ENCODE assay signal across 28 mouse cellular contexts in genomic region chr1:187113716-187114115, GRCm38 (mm10).
"Had no signal": no experiment of that assay in that cellular context is flagged by ENCODE, and none has a peak within 500 bp of the region (broad histone marks: within the 10 kb centered on the region; RNA-seq: fewer than 3 reads in every experiment).

No protein-coding gene starts in this region.

- H3K27me3 ChIP-seq: embryonic facial prominence, embryonic 12.5 days; embryonic facial prominence, embryonic 13.5 days; embryonic facial prominence, embryonic 15.5 days; forebrain, embryonic 12.5 days; forebrain, embryonic 13.5 days; forebrain, embryonic 15.5 days had no signal

- H3K4me3 ChIP-seq: embryonic facial prominence, embryonic 10.5 days; embryonic facial prominence, embryonic 12.5 days; embryonic facial prominence, embryonic 13.5 days; embryonic facial prominence, embryonic 15.5 days; erythroblast, embryonic 14.5 days; forebrain, embryonic 10.5 days; forebrain, embryonic 12.5 days; forebrain, embryonic 13.5 days; forebrain, embryonic 15.5 days; gastrocnemius, adult 2 months had no signal

- H3K4me1 ChIP-seq: embryonic facial prominence, embryonic 10.5 days; embryonic facial prominence, embryonic 12.5 days; embryonic facial prominence, embryonic 13.5 days; embryonic facial prominence, embryonic 15.5 days; forebrain, embryonic 10.5 days; forebrain, embryonic 12.5 days; forebrain, embryonic 13.5 days; forebrain, embryonic 15.5 days had no signal

- DNase-seq: cerebellum, adult 18-20 months; cerebellum, adult 2 months; cerebellum, adult 8-10 months; cerebellum, adult 9-10 months; cerebellum, adult 9-11 months; cerebellum, postnatal 10 days; cerebellum, postnatal 14 days; cerebellum, postnatal 25 days; cerebellum, postnatal 36 days; embryo, embryonic 11 days; forebrain, postnatal 0 days; gastrocnemius, adult 2 months; gastrocnemius, postnatal 10 days; gastrocnemius, postnatal 14 days; gastrocnemius, postnatal 25 days; gastrocnemius, postnatal 36 days; heart, adult 11 months had no signal

- ATAC-seq: forebrain, embryonic 13.5 days; forebrain, embryonic 14.5 days; forebrain, embryonic 15.5 days; forebrain, embryonic 16.5 days; forebrain, postnatal 0 days had no signal

- H3K27ac ChIP-seq: embryonic facial prominence, embryonic 10.5 days; embryonic facial prominence, embryonic 12.5 days; embryonic facial prominence, embryonic 13.5 days; embryonic facial prominence, embryonic 15.5 days; forebrain, embryonic 10.5 days; forebrain, embryonic 12.5 days; forebrain, embryonic 13.5 days; forebrain, embryonic 15.5 days; gastrocnemius, adult 2 months had no signal

- H3K36me3 ChIP-seq: embryonic facial prominence, embryonic 10.5 days; embryonic facial prominence, embryonic 12.5 days; embryonic facial prominence, embryonic 13.5 days; embryonic facial prominence, embryonic 15.5 days; forebrain, embryonic 10.5 days; forebrain, embryonic 12.5 days; forebrain, embryonic 15.5 days had no signal

- H3K9ac ChIP-seq: embryonic facial prominence, embryonic 12.5 days; embryonic facial prominence, embryonic 13.5 days; embryonic facial prominence, embryonic 15.5 days; forebrain, embryonic 12.5 days; forebrain, embryonic 13.5 days; forebrain, embryonic 15.5 days; forebrain, postnatal 0 days had no signal

- H3K4me2 ChIP-seq: embryonic facial prominence, embryonic 12.5 days; embryonic facial prominence, embryonic 13.5 days; embryonic facial prominence, embryonic 15.5 days; forebrain, embryonic 12.5 days; forebrain, embryonic 13.5 days; forebrain, embryonic 15.5 days had no signal

- H3K9me3 ChIP-seq: embryonic facial prominence, embryonic 10.5 days; embryonic facial prominence, embryonic 12.5 days; embryonic facial prominence, embryonic 15.5 days; forebrain, embryonic 10.5 days; forebrain, embryonic 12.5 days; forebrain, embryonic 13.5 days; forebrain, embryonic 15.5 days had no signal
